Mouse (Mus musculus) embryonic fibroblast, embryonic 13.5 days (primary cell): ENCODE measurements around the gene Map4k3.

Experiments
- CTCF ChIP-seq: IDR thresholded peaks from 2 replicates; pipeline ENCODE4 v1.5.1; 2011; ENCODE audit warnings: mild to moderate bottlenecking, control low read depth, low read length, moderate library complexity, borderline replicate concordance; ENCODE audit not compliant: insufficient read depth
- POLR2A ChIP-seq: IDR thresholded peaks from 2 replicates; pipeline ENCODE4 v1.6.1; 2011; ENCODE audit warnings: low read depth, mild to moderate bottlenecking, control low read depth, low read length, moderate library complexity

DNA sequence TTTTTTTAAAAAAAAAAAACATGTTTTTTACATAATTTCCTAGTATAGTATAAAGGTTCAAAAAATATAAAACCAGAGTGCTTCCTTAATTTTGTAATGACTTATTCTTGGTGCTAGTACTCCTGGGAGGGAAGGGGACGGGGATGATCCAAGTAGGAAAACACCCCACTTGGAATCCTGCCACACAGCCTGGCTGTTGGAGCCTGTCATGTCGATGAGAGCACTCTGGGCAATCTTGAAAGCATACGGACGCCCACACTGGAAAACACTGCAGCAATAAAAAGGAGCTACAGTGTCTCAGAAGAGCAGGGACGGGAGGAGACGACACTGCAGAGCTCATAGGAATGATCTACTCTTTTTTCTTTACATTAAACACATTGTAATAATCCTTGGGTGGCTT, 192.7 kb downstream of the Map4k3 start:
- TF ChIP-seq CTCF: no peak
- no peak for TF ChIP-seq POLR2A
